Mouse (Mus musculus): ENCODE results near the gene Hrk. TPM values are rescaled to one million over a fixed set of nuclear protein-coding genes. Genes with fewer than 3 reads are reported as not detected.
A peak's percentile ranks its signal among the peaks of the same experiment; 100 is the strongest.

Hrk gene
- total RNA-seq, 2 experiments from 2014 or later = not detected

- no peak for ATAC-seq (ENCODE audit: poor library complexity, severe bottlenecking)
Observed at GRCm38 (mm10) chr5:118160691-118161090, 3.8 kb upstream of the Hrk start.

GRCm38 (mm10) chr5:118165462-118165861 lies 1.0 kb downstream of the Hrk start:
- no peak for ATAC-seq (ENCODE audit: poor library complexity, severe bottlenecking)

- no peak for ATAC-seq (ENCODE audit: poor library complexity, severe bottlenecking)
Observed at GRCm38 (mm10) chr5:118167561-118167995, 3.1 kb downstream of the Hrk start.

- ATAC-seq (ENCODE audit: poor library complexity, severe bottlenecking) = no peak
Observed at GRCm38 (mm10) chr5:118169222-118170221, 5.1 kb downstream of the Hrk start.

- ATAC-seq (ENCODE audit: poor library complexity, severe bottlenecking) = no peak
Observed at GRCm38 (mm10) chr5:118170888-118171529, 6.6 kb downstream of the Hrk start.

- no peak for ATAC-seq (ENCODE audit: poor library complexity, severe bottlenecking)
Observed at GRCm38 (mm10) chr5:118171665-118172064, 7.2 kb downstream of the Hrk start.

- 0 out of 2 replicates have a peak, but pooled peaks have one; percentile 7 for ATAC-seq (ENCODE audit: poor library complexity, severe bottlenecking)
Observed at GRCm38 (mm10) chr5:118172078-118172723, 7.8 kb downstream of the Hrk start.

GRCm38 (mm10) chr5:118174310-118175009 lies 10.0 kb downstream of the Hrk start:
- ATAC-seq (ENCODE audit: poor library complexity, severe bottlenecking) = no peak

GRCm38 (mm10) chr5:118175137-118175536 lies 10.7 kb downstream of the Hrk start:
- ATAC-seq (ENCODE audit: poor library complexity, severe bottlenecking) = no peak

- no peak for ATAC-seq (ENCODE audit: poor library complexity, severe bottlenecking)
Observed at GRCm38 (mm10) chr5:118177640-118178039, 13.2 kb downstream of the Hrk start.

- no peak for ATAC-seq (ENCODE audit: poor library complexity, severe bottlenecking)
Observed at GRCm38 (mm10) chr5:118186903-118187633, 22.6 kb downstream of the Hrk start.

- ATAC-seq (ENCODE audit: poor library complexity, severe bottlenecking) = no peak
Observed at GRCm38 (mm10) chr5:118188356-118188755, 23.9 kb downstream of the Hrk start.

- ATAC-seq (ENCODE audit: poor library complexity, severe bottlenecking) = no peak
Observed at GRCm38 (mm10) chr5:118190491-118190890, 26.0 kb downstream of the Hrk start.

- no peak for ATAC-seq (ENCODE audit: poor library complexity, severe bottlenecking)
Observed at GRCm38 (mm10) chr5:118192221-118192620, 27.8 kb downstream of the Hrk start.

GRCm38 (mm10) chr5:118197421-118197820 lies 33.0 kb downstream of the Hrk start:
- ATAC-seq (ENCODE audit: poor library complexity, severe bottlenecking) = no peak

- ATAC-seq (ENCODE audit: poor library complexity, severe bottlenecking) = no peak
Observed at GRCm38 (mm10) chr5:118199670-118200069, 35.2 kb downstream of the Hrk start.

- no peak for ATAC-seq (ENCODE audit: poor library complexity, severe bottlenecking)
Observed at GRCm38 (mm10) chr5:118204675-118205440, 40.4 kb downstream of the Hrk start.

GRCm38 (mm10) chr5:118205852-118206251 lies 41.4 kb downstream of the Hrk start:
- ATAC-seq (ENCODE audit: poor library complexity, severe bottlenecking) = no peak

- no peak for ATAC-seq (ENCODE audit: poor library complexity, severe bottlenecking)
Observed at GRCm38 (mm10) chr5:118214012-118214411, 49.6 kb downstream of the Hrk start.
